13 mouse cellular contexts compared by ENCODE assay signal in the genomic region with DNA sequence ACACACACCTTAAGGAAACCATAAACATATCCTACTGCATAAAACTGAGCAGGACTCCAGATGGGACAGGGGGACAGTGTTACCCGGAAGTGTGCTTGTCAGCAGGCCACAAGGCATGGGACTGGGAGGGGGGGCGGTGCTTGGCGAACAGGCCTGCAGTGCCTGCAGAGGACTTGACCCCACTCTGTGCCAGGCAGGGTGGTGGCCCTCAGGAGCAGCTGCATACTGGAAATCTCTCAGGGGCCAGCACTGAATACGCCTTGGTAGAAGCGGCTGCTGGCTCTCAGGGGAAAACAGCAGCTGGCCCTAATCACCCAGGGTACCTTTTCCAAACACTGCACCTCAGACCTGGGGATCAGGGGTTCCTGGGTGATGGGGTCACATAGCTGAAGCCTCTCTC. TPM values are rescaled to one million over a fixed set of nuclear protein-coding genes. Genes with fewer than 3 reads are reported as not detected.
DNase-seq lines count a peak whose midpoint lies in the region; ATAC-seq lines count a peak whose summit lies in the region.
"Had no signal": no experiment of that assay in that cellular context is flagged by ENCODE, and none has a peak within 500 bp of the region (broad histone marks: within the 10 kb centered on the region; RNA-seq: fewer than 3 reads in every experiment).

No protein-coding gene starts in this region.

- peak; percentile 21; the same call in 1 of the 2 replicates for ATAC-seq in hindbrain, embryonic 11.5 days (ENCODE audit: low FRiP score)
- no peak for ATAC-seq in hindbrain, embryonic 16.5 days
- ATAC-seq in neural tube, embryonic 13.5 days (ENCODE audit: low read depth) = no peak
- no peak; the same call in 1 of the 2 replicates for ATAC-seq in neural tube, embryonic 15.5 days (ENCODE audit: low FRiP score)
- ATAC-seq in hindbrain, embryonic 14.5 days (ENCODE audit: low FRiP score) = 0 out of 2 replicates have a peak, but pooled peaks have one; percentile 35
- peak; percentile 31 for ATAC-seq in stomach, embryonic 14.5 days (ENCODE audit: insufficient number of reproducible peaks, insufficient read depth, low FRiP score, low read depth)
- ATAC-seq: forebrain, postnatal 0 days; midbrain, embryonic 15.5 days had no signal

- no peak overlapping the region for H3K4me2 ChIP-seq in hindbrain, embryonic 11.5 days (replicated peaks; ENCODE audit: low read depth, low read length)
- H3K4me2 ChIP-seq in hindbrain, embryonic 16.5 days (ENCODE audit: low read length) = no peak overlapping the region
- no peak overlapping the region for H3K4me2 ChIP-seq in neural tube, embryonic 13.5 days
- H3K4me2 ChIP-seq in neural tube, embryonic 15.5 days = no peak overlapping the region
- no peak overlapping the region for H3K4me2 ChIP-seq in hindbrain, embryonic 14.5 days (replicated peaks)
- H3K4me2 ChIP-seq in stomach, embryonic 14.5 days (replicated peaks; ENCODE audit: low read depth, low read length) = no peak overlapping the region
- H3K4me2 ChIP-seq: limb, embryonic 13.5 days; midbrain, embryonic 15.5 days had no signal

- H3K36me3 ChIP-seq in hindbrain, embryonic 11.5 days (ENCODE audit: control insufficient read depth, insufficient read depth, low read length) = no peaks in the 10 kb centered on the region
- no peaks in the 10 kb centered on the region for H3K36me3 ChIP-seq in hindbrain, embryonic 16.5 days (ENCODE audit: control insufficient read depth, insufficient read depth, low read length)
- H3K36me3 ChIP-seq in neural tube, embryonic 13.5 days = no peaks in the 10 kb centered on the region
- H3K36me3 ChIP-seq in neural tube, embryonic 15.5 days = no peaks in the 10 kb centered on the region
- no peaks in the 10 kb centered on the region for H3K36me3 ChIP-seq in hindbrain, embryonic 14.5 days (replicated peaks; ENCODE audit: control insufficient read depth, insufficient read depth)
- no peaks in the 10 kb centered on the region for H3K36me3 ChIP-seq in stomach, embryonic 14.5 days (ENCODE audit: control insufficient read depth, insufficient read depth, low read length)
- H3K36me3 ChIP-seq: limb, embryonic 13.5 days; midbrain, embryonic 15.5 days had no signal

- H3K9me3 ChIP-seq in hindbrain, embryonic 11.5 days (ENCODE audit: control insufficient read depth, low read length) = no peaks in the 10 kb centered on the region
- H3K9me3 ChIP-seq in hindbrain, embryonic 16.5 days (ENCODE audit: control insufficient read depth, low read length) = no peaks in the 10 kb centered on the region
- H3K9me3 ChIP-seq in neural tube, embryonic 13.5 days = no peaks in the 10 kb centered on the region
- H3K9me3 ChIP-seq in neural tube, embryonic 15.5 days (replicated peaks) = no peaks in the 10 kb centered on the region
- H3K9me3 ChIP-seq in hindbrain, embryonic 14.5 days (ENCODE audit: control insufficient read depth, low read length) = no peaks in the 10 kb centered on the region
- no peaks in the 10 kb centered on the region for H3K9me3 ChIP-seq in stomach, embryonic 14.5 days (ENCODE audit: control insufficient read depth, low read depth, low read length)
- H3K9me3 ChIP-seq: limb, embryonic 13.5 days; midbrain, embryonic 15.5 days had no signal

- no peaks in the 10 kb centered on the region for H3K27me3 ChIP-seq in hindbrain, embryonic 11.5 days (ENCODE audit: control insufficient read depth, insufficient read depth, low read length)
- H3K27me3 ChIP-seq in hindbrain, embryonic 16.5 days (replicated peaks; ENCODE audit: control insufficient read depth, insufficient read depth, low read length) = no peaks in the 10 kb centered on the region
- H3K27me3 ChIP-seq in neural tube, embryonic 13.5 days = no peaks in the 10 kb centered on the region
- H3K27me3 ChIP-seq in neural tube, embryonic 15.5 days (replicated peaks) = no peaks in the 10 kb centered on the region
- no peaks in the 10 kb centered on the region for H3K27me3 ChIP-seq in hindbrain, embryonic 14.5 days (ENCODE audit: control insufficient read depth, insufficient read depth, low read length)
- H3K27me3 ChIP-seq in stomach, embryonic 14.5 days (ENCODE audit: control insufficient read depth, insufficient read depth, low read length) = no peaks in the 10 kb centered on the region
- H3K27me3 ChIP-seq: limb, embryonic 13.5 days; midbrain, embryonic 15.5 days had no signal

- 66% methylated on average over 5 of the region's 5 CpGs for WGBS in hindbrain, embryonic 11.5 days
- whole genome bisulfite sequencing in hindbrain, embryonic 16.5 days = 48% methylated on average over 5 of the region's 5 CpGs
- WGBS in neural tube, embryonic 13.5 days = 61% methylated on average over 5 of the region's 5 CpGs
- 54% methylated on average over 5 of the region's 5 CpGs for WGBS in neural tube, embryonic 15.5 days
- 50% methylated on average over 5 of the region's 5 CpGs for WGBS in hindbrain, embryonic 14.5 days
- 45% methylated on average over 5 of the region's 5 CpGs for WGBS in stomach, embryonic 14.5 days

- no peak overlapping the region for H3K9ac ChIP-seq in hindbrain, embryonic 11.5 days (ENCODE audit: low read depth, low read length)
- H3K9ac ChIP-seq in hindbrain, embryonic 16.5 days (ENCODE audit: low read depth, low read length) = no peak overlapping the region
- H3K9ac ChIP-seq in neural tube, embryonic 13.5 days = 0 out of 2 replicates have a peak overlapping the region, but pooled peaks have one; percentile 22
- H3K9ac ChIP-seq in neural tube, embryonic 15.5 days (replicated peaks) = no peak overlapping the region
- no peak overlapping the region for H3K9ac ChIP-seq in hindbrain, embryonic 14.5 days
- H3K9ac ChIP-seq in stomach, embryonic 14.5 days (replicated peaks; ENCODE audit: low read depth, low read length) = no peak overlapping the region
- H3K9ac ChIP-seq: forebrain, postnatal 0 days; limb, embryonic 13.5 days; midbrain, embryonic 15.5 days had no signal

- H3K4me3 ChIP-seq in hindbrain, embryonic 11.5 days (ENCODE audit: low read depth, low read length) = no peak overlapping the region
- no peak overlapping the region for H3K4me3 ChIP-seq in hindbrain, embryonic 16.5 days (ENCODE audit: low read length)
- no peak overlapping the region for H3K4me3 ChIP-seq in neural tube, embryonic 13.5 days
- no peak overlapping the region for H3K4me3 ChIP-seq in neural tube, embryonic 15.5 days (replicated peaks)
- H3K4me3 ChIP-seq in hindbrain, embryonic 14.5 days (replicated peaks; ENCODE audit: low read length) = no peak overlapping the region
- H3K4me3 ChIP-seq in stomach, embryonic 14.5 days (ENCODE audit: low read depth, low read length) = no peak overlapping the region
- H3K4me3 ChIP-seq: heart, adult 2 months; limb, embryonic 13.5 days; midbrain, embryonic 15.5 days had no signal

- H3K27ac ChIP-seq in hindbrain, embryonic 11.5 days (ENCODE audit: low read depth, low read length) = no peak overlapping the region
- no peak overlapping the region for H3K27ac ChIP-seq in hindbrain, embryonic 16.5 days (ENCODE audit: low read depth, low read length)
- H3K27ac ChIP-seq in neural tube, embryonic 13.5 days (replicated peaks) = no peak overlapping the region
- H3K27ac ChIP-seq in neural tube, embryonic 15.5 days (replicated peaks) = no peak overlapping the region
- H3K27ac ChIP-seq in hindbrain, embryonic 14.5 days = no peak overlapping the region
- H3K27ac ChIP-seq in stomach, embryonic 14.5 days (ENCODE audit: low read length) = no peak overlapping the region
- H3K27ac ChIP-seq: heart, adult 2 months; limb, embryonic 13.5 days; midbrain, embryonic 15.5 days had no signal

- no peak for DNase-seq in hindbrain, embryonic 11.5 days (ENCODE audit: low spot score)
- no peak for DNase-seq in hindbrain, embryonic 14.5 days (ENCODE audit: low spot score)
- DNase-seq in thymus, postnatal 25 days = no peak
- no peak for DNase-seq in cerebellum, adult 9-11 months
- DNase-seq: cerebellum, adult 11 months; forebrain, postnatal 0 days; heart, adult 2 months had no signal

- H3K4me1 ChIP-seq in hindbrain, embryonic 11.5 days (replicated peaks; ENCODE audit: control insufficient read depth, insufficient read depth, low read length) = no peaks in the 10 kb centered on the region
- H3K4me1 ChIP-seq in hindbrain, embryonic 16.5 days (ENCODE audit: control insufficient read depth, insufficient read depth, low read depth, low read length) = peaks cover 9% of the 10 kb centered on the region
- H3K4me1 ChIP-seq in neural tube, embryonic 13.5 days (replicated peaks) = peaks cover 54% of the 10 kb centered on the region
- H3K4me1 ChIP-seq in neural tube, embryonic 15.5 days = peaks cover 35% of the 10 kb centered on the region
- H3K4me1 ChIP-seq in hindbrain, embryonic 14.5 days (replicated peaks; ENCODE audit: control insufficient read depth, insufficient read depth, low read length) = peaks cover 16% of the 10 kb centered on the region; the same call in 1 of the 2 replicates
- H3K4me1 ChIP-seq in stomach, embryonic 14.5 days (ENCODE audit: control insufficient read depth, insufficient read depth, low read length) = peaks cover 13% of the 10 kb centered on the region; the same call in 1 of the 2 replicates

RNA-seq across cellular contexts. Expression of a gene that starts 29.2 kb away (rescaled TPM):
- polyA plus RNA-seq in hindbrain, embryonic 11.5 days (2014; fragmentation: Nextera tagmentation; extraction: Ambion mirVana) = 112 and 119 TPM in 2 replicates
- polyA plus RNA-seq in hindbrain, embryonic 16.5 days (2015; fragmentation: Nextera tagmentation; extraction: Ambion mirVana) = 123 and 127 TPM in 2 replicates
- polyA plus RNA-seq in neural tube, embryonic 13.5 days (2015; fragmentation: Nextera tagmentation; extraction: Ambion mirVana) = 102 and 110 TPM in 2 replicates
- polyA plus RNA-seq in neural tube, embryonic 15.5 days (2015; fragmentation: Nextera tagmentation; extraction: Ambion mirVana) = 130 and 132 TPM in 2 replicates
- polyA plus RNA-seq in hindbrain, embryonic 14.5 days (2014; fragmentation: Nextera tagmentation; extraction: Ambion mirVana) = 164 and 176 TPM in 2 replicates
- 72.6 and 81.4 TPM in 2 replicates for polyA plus RNA-seq in stomach, embryonic 14.5 days (2014; fragmentation: Nextera tagmentation; extraction: Ambion mirVana)

Comparison
In these comparisons a context has a peak if more than half of its experiments do, and no peak if none do; other contexts are left out.
1. ATAC-seq: peak in hindbrain, embryonic 11.5 days (single experiment), hindbrain, embryonic 14.5 days (single experiment) and stomach, embryonic 14.5 days (single experiment); none in hindbrain, embryonic 16.5 days (single experiment), neural tube, embryonic 13.5 days (single experiment) and neural tube, embryonic 15.5 days (single experiment).